Mouse (Mus musculus) forebrain, embryonic 14.5 days (tissue): ENCODE data around the gene B4galnt2. TPM values are rescaled to one million over a fixed set of nuclear protein-coding genes. Genes with fewer than 3 reads are reported as not detected.

Source experiments
- ATAC-seq: fragments of 200-750 bp; cut with Nextera tagmentation; 2 replicates; pipeline ENCODE4 v1.8.0; 2017; ENCODE audit warnings: mild to moderate bottlenecking, moderate library complexity
- DNase-seq: peaks from one replicate; pipeline ENCODE4 v3.0.0-alpha.2; 2015; ENCODE audit warnings: low spot score
- H3K27ac ChIP-seq: fragments of 300-500 bp; sonication (generic); 2 replicates; pipeline ENCODE4 v1.5.1; 2014; ENCODE audit warnings: low read depth, mild to moderate bottlenecking, control low read depth, low read length, moderate library complexity
- H3K27me3 ChIP-seq: fragments of 300-500 bp; sonication (generic); replicated peaks from 2 replicates; pipeline ENCODE4 v1.6.1; 2014; ENCODE audit warnings: low read length, control low read depth, mixed read lengths; ENCODE audit not compliant: control insufficient read depth, insufficient read depth
- H3K36me3 ChIP-seq: fragments of 300-500 bp; sonication (generic); 2 replicates; pipeline ENCODE4 v1.6.1; 2014; ENCODE audit warnings: low read length, control low read depth; ENCODE audit not compliant: control insufficient read depth, insufficient read depth
- H3K4me1 ChIP-seq: fragments of 300-500 bp; sonication (generic); 2 replicates; pipeline ENCODE4 v1.6.1; 2014; ENCODE audit warnings: antibody characterized with exemption, low read length, control low read depth; ENCODE audit not compliant: control insufficient read depth, insufficient read depth
- H3K4me2 ChIP-seq: fragments of 300-500 bp; sonication (generic); 2 replicates; pipeline ENCODE4 v1.6.1; 2014; ENCODE audit warnings: mild to moderate bottlenecking, control low read depth, low read length
- H3K4me3 ChIP-seq: fragments of 300-500 bp; sonication (generic); 2 replicates; pipeline ENCODE4 v1.5.1; 2014; ENCODE audit warnings: low read depth, low read length, control low read depth
- H3K9ac ChIP-seq: fragments of 300-500 bp; sonication (generic); 2 replicates; pipeline ENCODE4 v1.6.1; 2014; ENCODE audit warnings: mild to moderate bottlenecking, low read length, control low read depth, moderate library complexity
- H3K9me3 ChIP-seq: fragments of 300-500 bp; sonication (generic); replicated peaks from 2 replicates; pipeline ENCODE4 v1.6.1; 2016; ENCODE audit warnings: low read length, control low read depth, mixed read lengths; ENCODE audit not compliant: control insufficient read depth
- WGBS: fragments of 180-500 bp; shearing (Covaris S2); extraction: QIAGEN DNeasy Blood & Tissue Kit; methylation state at CpG from one replicate; pipeline ENCODE4 v1.1.7; 2014; 5-methylcytosine and 5-hydroxymethylcytosine counted together
- polyA plus RNA-seq: library from polyadenylated mRNA; unstranded; fragments of >200 nt; fragmentation: Nextera tagmentation; extraction: Ambion mirVana; gene quantifications from 2 replicates; pipeline ENCODE4 v1.2.1, GENCODE M21; 2014

Gene B4galnt2
- polyA plus RNA-seq, 1 experiment from 2014 or later: not detected

GRCm38 (mm10) chr11:95875804-95876203 is 38.9 kb downstream of the B4galnt2 start:
- DNase-seq (no peak), ATAC-seq (no peak)
- Histone ChIP-seq H3K4me2 (no peak overlapping the region), H3K36me3 (no peaks in the 10 kb centered on the region), H3K4me3 (no peak overlapping the region), H3K4me1 (no peaks in the 10 kb centered on the region), H3K27ac (no peak overlapping the region), H3K9me3 (no peaks in the 10 kb centered on the region), H3K27me3 (no peaks in the 10 kb centered on the region), H3K9ac (no peak overlapping the region)
- 21% methylated on average over 9 of the region's 9 CpGs for WGBS

DNA sequence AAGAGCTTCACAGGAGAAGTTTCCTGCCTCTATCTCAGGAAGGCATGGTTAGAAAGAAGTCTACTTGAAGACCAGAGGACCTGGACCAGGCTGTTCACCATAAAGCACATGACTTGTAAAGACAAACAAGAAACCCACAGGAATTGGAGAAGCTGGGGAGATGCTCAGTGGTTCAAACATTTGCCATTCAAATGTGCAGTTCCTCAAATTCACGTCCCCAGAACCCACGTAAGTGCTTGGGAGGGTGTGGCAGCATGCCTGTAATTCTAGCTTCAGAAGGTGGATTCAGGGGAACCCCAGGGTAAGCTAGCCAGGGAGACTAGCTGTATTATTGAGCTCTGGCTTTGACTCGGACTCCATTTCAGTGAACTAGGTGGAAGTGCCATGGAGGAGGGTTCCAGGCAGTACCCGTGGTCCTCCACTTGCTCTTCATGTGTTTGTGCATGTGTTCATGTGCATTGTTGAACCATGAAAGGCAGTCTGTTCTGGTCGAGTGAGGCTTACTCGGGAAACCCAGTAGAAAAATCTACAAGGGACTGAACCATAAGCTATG is 44.7 kb downstream of the B4galnt2 start:
- no peaks in the 10 kb centered on the region for H3K36me3 ChIP-seq
- ATAC-seq: no peak
- no peak overlapping the region for H3K4me3 ChIP-seq
- no peaks in the 10 kb centered on the region for H3K9me3 ChIP-seq
- H3K9ac ChIP-seq: no peak overlapping the region
- WGBS: 73% methylated on average over 6 of the region's 6 CpGs
- no peaks in the 10 kb centered on the region for H3K4me1 ChIP-seq
- DNase-seq: no peak
- no peaks in the 10 kb centered on the region for H3K27me3 ChIP-seq
- H3K27ac ChIP-seq: no peak overlapping the region
- no peak overlapping the region for H3K4me2 ChIP-seq

GRCm38 (mm10) chr11:95869442-95869841 is 45.2 kb downstream of the B4galnt2 start:
- Histone ChIP-seq H3K4me2 (no peak overlapping the region), H3K36me3 (no peaks in the 10 kb centered on the region), H3K9me3 (no peaks in the 10 kb centered on the region), H3K27me3 (no peaks in the 10 kb centered on the region), H3K27ac (no peak overlapping the region), H3K9ac (no peak overlapping the region), H3K4me3 (no peak overlapping the region), H3K4me1 (no peaks in the 10 kb centered on the region)
- WGBS: 87% methylated on average over 4 of the region's 4 CpGs
- ATAC-seq: no peak
- DNase-seq: no peak

DNA sequence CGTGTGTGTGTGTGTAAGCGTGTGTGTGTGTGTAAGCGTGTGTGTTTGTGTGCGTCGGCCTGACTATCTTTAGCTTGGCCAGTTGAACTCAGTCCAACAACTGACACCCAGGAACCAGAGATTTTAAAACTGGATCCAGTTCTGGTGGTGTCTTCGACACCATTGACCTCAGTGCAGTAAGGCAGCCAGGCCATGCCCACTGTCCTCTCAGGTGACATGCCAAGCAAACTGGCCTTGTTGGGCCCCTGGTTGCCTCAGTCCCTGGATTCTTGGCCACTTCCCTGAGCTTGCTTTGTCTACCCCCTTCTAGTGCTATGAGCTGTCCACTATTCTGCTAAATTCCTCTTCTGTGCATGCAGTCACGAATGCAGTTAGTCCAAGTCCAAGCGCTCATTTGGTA is 53.3 kb downstream of the B4galnt2 start:
- Histone ChIP-seq H3K27me3 (no peaks in the 10 kb centered on the region), H3K9ac (no peak overlapping the region), H3K4me2 (no peak overlapping the region), H3K27ac (no peak overlapping the region), H3K4me1 (peaks cover 12% of the 10 kb centered on the region), H3K4me3 (no peak overlapping the region), H3K9me3 (no peaks in the 10 kb centered on the region), H3K36me3 (no peaks in the 10 kb centered on the region)
- DNase-seq (no peak), ATAC-seq (no peak)
- WGBS: 94% methylated on average over 8 of the region's 8 CpGs

- Histone ChIP-seq H3K4me3 (peak overlapping the region; percentile 70), H3K4me1 (peaks cover 12% of the 10 kb centered on the region), H3K36me3 (no peaks in the 10 kb centered on the region), H3K4me2 (peak overlapping the region; percentile 70), H3K9me3 (no peaks in the 10 kb centered on the region), H3K27ac (no peak overlapping the region), H3K27me3 (no peaks in the 10 kb centered on the region), H3K9ac (peak overlapping the region; percentile 64)
- DNase-seq (no peak), ATAC-seq (no peak)
- 38% methylated on average over 3 of the region's 3 CpGs for WGBS
These were observed 54.6 kb downstream of the B4galnt2 start for GRCm38 (mm10) chr11:95860071-95860490.

DNA sequence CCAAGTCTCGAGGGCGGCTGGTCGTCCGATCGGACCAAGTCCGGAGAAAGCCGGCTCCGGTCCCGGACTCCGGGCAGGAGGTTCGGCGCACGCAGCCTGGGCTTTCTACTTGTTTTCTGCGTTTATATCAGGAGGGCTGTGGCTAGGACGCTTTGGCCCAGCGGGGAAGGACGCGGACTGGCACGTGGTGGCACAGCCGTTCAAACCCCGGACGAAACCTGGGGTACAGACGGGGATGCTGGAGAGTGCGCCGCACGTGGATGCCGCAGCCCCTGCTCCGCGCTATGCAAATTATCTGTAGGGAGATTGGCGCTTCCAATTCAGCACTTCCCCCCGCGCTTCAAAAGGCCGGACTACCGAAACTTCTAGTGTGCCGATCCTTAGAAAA is 55.2 kb downstream of the B4galnt2 start:
- peak overlapping the region; percentile 64 for H3K9ac ChIP-seq
- H3K4me3 ChIP-seq: peak overlapping the region; percentile 70
- peaks cover 12% of the 10 kb centered on the region for H3K4me1 ChIP-seq
- DNase-seq (peak; percentile 82), ATAC-seq (peak; percentile 61)
- under 1% methylated on average over 35 of the region's 35 CpGs for WGBS
- no peaks in the 10 kb centered on the region for H3K9me3 ChIP-seq
- H3K27me3 ChIP-seq: no peaks in the 10 kb centered on the region
- H3K27ac ChIP-seq: peak overlapping the region; percentile 40
- peak overlapping the region; percentile 70 for H3K4me2 ChIP-seq
- no peaks in the 10 kb centered on the region for H3K36me3 ChIP-seq

DNA sequence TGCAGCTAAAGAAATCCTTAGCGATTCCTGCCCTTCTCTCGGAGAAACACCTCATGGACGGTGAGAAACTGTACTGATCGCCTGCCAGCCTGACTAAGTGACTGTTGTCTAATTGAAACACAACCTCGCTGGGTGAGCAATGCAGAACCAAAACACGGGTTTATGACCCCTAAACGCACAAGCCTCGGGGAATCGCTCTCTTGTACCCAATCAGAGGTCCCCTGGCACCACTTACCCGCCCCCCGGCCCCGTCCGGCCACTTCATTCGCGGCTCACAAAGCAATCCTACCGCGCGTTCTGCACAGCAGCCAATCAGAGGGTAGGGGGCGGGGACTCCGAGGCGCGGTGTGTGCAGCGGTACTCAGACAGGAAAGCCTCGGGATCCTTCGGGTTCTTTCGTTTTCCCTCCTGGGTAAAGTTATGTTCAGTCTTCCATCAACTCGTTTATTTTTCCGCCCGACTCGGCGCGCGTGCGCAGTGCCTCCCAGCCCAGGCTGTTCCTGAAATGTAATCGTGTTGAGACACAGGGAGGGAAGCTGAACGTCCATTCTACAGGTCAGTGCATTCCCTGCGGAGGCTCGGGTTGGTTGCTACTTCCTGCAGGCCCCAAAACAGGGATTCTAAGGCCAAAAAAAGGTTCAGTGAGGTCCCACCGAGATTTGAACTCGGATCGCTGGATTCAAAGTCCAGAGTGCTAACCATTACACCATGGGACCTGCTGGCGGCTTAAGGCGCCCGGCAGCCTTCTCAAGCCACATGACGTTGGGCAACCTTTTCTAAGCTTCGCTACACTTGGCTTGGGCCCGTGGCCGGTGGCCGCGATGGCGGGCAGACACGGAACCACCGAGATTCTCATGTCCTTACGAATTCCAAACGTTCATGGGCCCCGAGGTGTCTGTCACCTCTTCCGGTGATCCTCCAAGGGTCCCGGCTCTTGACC is 55.9 kb downstream of the B4galnt2 start:
- Histone ChIP-seq H3K9me3 (no peaks in the 10 kb centered on the region), H3K4me3 (peak overlapping the region; percentile 70), H3K27ac (peak overlapping the region; percentile 85), H3K27me3 (no peaks in the 10 kb centered on the region), H3K4me2 (peak overlapping the region; percentile 70), H3K4me1 (peaks cover 12% of the 10 kb centered on the region), H3K36me3 (no peaks in the 10 kb centered on the region), H3K9ac (peak overlapping the region; percentile 66)
- DNase-seq: peak; percentile 99
- peak; percentile 99 for ATAC-seq
- WGBS: under 1% methylated on average over 58 of the region's 58 CpGs

GRCm38 (mm10) chr11:95857716-95858527 is 56.8 kb downstream of the B4galnt2 start:
- WGBS: 16% methylated on average over 21 of the region's 21 CpGs
- peak overlapping the region; percentile 64 for H3K27ac ChIP-seq
- H3K9ac ChIP-seq: peak overlapping the region; percentile 66
- H3K4me2 ChIP-seq: peak overlapping the region; percentile 70
- no peaks in the 10 kb centered on the region for H3K9me3 ChIP-seq
- H3K4me3 ChIP-seq: peak overlapping the region; percentile 70
- no peaks in the 10 kb centered on the region for H3K27me3 ChIP-seq
- DNase-seq (peak; percentile 63), ATAC-seq (peak; percentile 18)
- peaks cover 12% of the 10 kb centered on the region for H3K4me1 ChIP-seq
- H3K36me3 ChIP-seq: no peaks in the 10 kb centered on the region
